Mouse (Mus musculus) MEL (cell line): ENCODE data around the gene Tmem151b.

Experiments used
- CTCF ChIP-seq, 3 experiments: IDR thresholded peaks in 2 of 3; conservative IDR thresholded peaks in 1 of 3; 2 replicates each; pipeline ENCODE4 v1.5.1; 2011 to 2012; ENCODE audit warnings: low read length in 3 of 3, low read depth in 2 of 3, mild to moderate bottlenecking in 2 of 3, improper control_type of control experiment in 1 of 3, inconsistent platforms in 1 of 3, mixed read lengths in 1 of 3, moderate library complexity in 1 of 3; ENCODE audit not compliant: control insufficient read depth in 1 of 3, insufficient read depth in 1 of 3, poor library complexity in 1 of 3, severe bottlenecking in 1 of 3
- ELF1 ChIP-seq: IDR thresholded peaks from 2 replicates; pipeline ENCODE4 v1.6.1; 2014; ENCODE audit warnings: low read depth, mild to moderate bottlenecking, inconsistent platforms, low read length, improper control_type of control experiment, moderate library complexity
- POLR2AphosphoS5 ChIP-seq: IDR thresholded peaks from 2 replicates; pipeline ENCODE4 v1.6.1; 2012; ENCODE audit warnings: low read depth, borderline replicate concordance, mild to moderate bottlenecking, inconsistent platforms, low read length, moderate library complexity, mixed read lengths
- RAD21 ChIP-seq: IDR thresholded peaks from 2 replicates; pipeline ENCODE4 v1.6.1; 2011; ENCODE audit warnings: mild to moderate bottlenecking, low read depth, low read length, improper control_type of control experiment
- RCOR1 ChIP-seq: IDR thresholded peaks from 2 replicates; pipeline ENCODE4 v1.6.1; 2012; ENCODE audit warnings: low read depth, mild to moderate bottlenecking, inconsistent platforms, low read length, improper control_type of control experiment

GRCm38 (mm10) chr17:45546941-45547340 lies 2.5 kb downstream of the Tmem151b start:
- TF ChIP-seq CTCF (IDR thresholded peaks at IDR 0.05 in 2 of 3, conservative IDR thresholded peaks at IDR 0.05 in 1 of 3; ENCODE audit: control insufficient read depth in 1 of 3, insufficient read depth in 1 of 3, low read depth in 2 of 3, low read length in 3 of 3, poor library complexity in 1 of 3, severe bottlenecking in 1 of 3) (no peak), RAD21 (no peak), RCOR1 (no peak), ELF1 (no peak), POLR2AphosphoS5 (no peak)
